Mouse (Mus musculus): ENCODE results near the gene Zscan25. TPM values are rescaled to one million over a fixed set of nuclear protein-coding genes. Genes with fewer than 3 reads are reported as not detected.

The Zscan25 gene
- polyA plus RNA-seq (2015; fragmentation: Nextera tagmentation; extraction: Ambion mirVana): 0.30 and 0.46 TPM in 2 replicates

GRCm38 (mm10) chr5:145280371-145281143, at the start of gene Zscan25:
TSS of gene Zscan25 (plus strand) at chr5:145280500.

DNA sequence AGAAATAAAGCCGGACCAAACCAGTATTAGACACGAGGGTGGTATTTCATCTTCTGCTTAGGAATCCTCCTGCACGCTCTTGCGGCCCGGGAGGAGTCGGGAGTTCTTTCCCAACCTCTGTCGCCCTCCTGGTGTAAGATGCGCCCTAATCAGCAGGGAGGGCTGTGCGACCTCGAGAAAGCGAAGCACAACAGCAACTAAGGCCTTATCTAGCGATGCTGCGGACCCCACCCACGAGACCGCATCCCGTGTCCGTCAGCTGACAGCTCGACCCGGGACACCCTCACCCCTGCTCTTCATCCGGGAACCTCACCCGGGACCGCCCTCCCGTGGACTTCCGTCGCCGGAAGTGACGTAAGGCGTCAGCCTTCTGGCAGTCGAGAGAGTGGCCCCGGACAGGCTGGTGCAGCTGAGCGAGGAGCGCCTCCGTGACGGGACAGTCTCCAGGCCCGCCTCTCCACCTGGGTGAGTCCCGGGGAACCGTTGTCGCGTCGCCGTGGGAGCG, 48.9 kb upstream of the Zscan25 start, which contains the start of gene Zfp655:
Gene Zfp655 (plus strand): TSS at position 349 of the 505 bp plus-strand sequence.

Other genes starting within 250 kb of the Zscan25 start
- gene Gm4871, start 247.7 kb upstream of the Zscan25 start, polyA plus RNA-seq (2015; fragmentation: Nextera tagmentation; extraction: Ambion mirVana): not detected in 2 replicates
- gene 1700018F24Rik, start 237.5 kb upstream of the Zscan25 start, polyA plus RNA-seq (2015; fragmentation: Nextera tagmentation; extraction: Ambion mirVana): not detected in 2 replicates
- gene Arpc1a, start 196.7 kb upstream of the Zscan25 start, polyA plus RNA-seq (2015; fragmentation: Nextera tagmentation; extraction: Ambion mirVana): 79.3 and 80.8 TPM in 2 replicates
- gene Kpna7, start 196.5 kb upstream of the Zscan25 start, polyA plus RNA-seq (2015; fragmentation: Nextera tagmentation; extraction: Ambion mirVana): not detected in 2 replicates
- gene Arpc1b, start 166.3 kb upstream of the Zscan25 start, polyA plus RNA-seq (2015; fragmentation: Nextera tagmentation; extraction: Ambion mirVana): 274 and 374 TPM in 2 replicates
- gene Pdap1, start 140.3 kb upstream of the Zscan25 start, polyA plus RNA-seq (2015; fragmentation: Nextera tagmentation; extraction: Ambion mirVana): 69.3 and 76.8 TPM in 2 replicates
- gene Bud31, start 140.1 kb upstream of the Zscan25 start, polyA plus RNA-seq (2015; fragmentation: Nextera tagmentation; extraction: Ambion mirVana): 146 and 156 TPM in 2 replicates
- 7.5 and 8.8 TPM in 2 replicates for gene Ptcd1, start 113.4 kb upstream of the Zscan25 start, polyA plus RNA-seq (2015; fragmentation: Nextera tagmentation; extraction: Ambion mirVana)
- gene Cpsf4, start 113.3 kb upstream of the Zscan25 start, polyA plus RNA-seq (2015; fragmentation: Nextera tagmentation; extraction: Ambion mirVana): 33.3 and 37.0 TPM in 2 replicates
- gene Atp5j2, start 88.4 kb upstream of the Zscan25 start, polyA plus RNA-seq (2015; fragmentation: Nextera tagmentation; extraction: Ambion mirVana): 350 and 356 TPM in 2 replicates
- gene Zkscan14, start 78.6 kb upstream of the Zscan25 start, polyA plus RNA-seq (2015; fragmentation: Nextera tagmentation; extraction: Ambion mirVana): 8.8 and 8.9 TPM in 2 replicates
- 3.9 and 4.1 TPM in 2 replicates for gene Zkscan5, start 75.9 kb upstream of the Zscan25 start, polyA plus RNA-seq (2015; fragmentation: Nextera tagmentation; extraction: Ambion mirVana)
- gene Zfp655, start 48.8 kb upstream of the Zscan25 start, polyA plus RNA-seq (2015; fragmentation: Nextera tagmentation; extraction: Ambion mirVana): 18.8 and 19.9 TPM in 2 replicates
- not detected in 2 replicates for gene Cyp3a57, start 64.8 kb downstream of the Zscan25 start, polyA plus RNA-seq (2015; fragmentation: Nextera tagmentation; extraction: Ambion mirVana)
- gene Cyp3a16, start 189.2 kb downstream of the Zscan25 start, polyA plus RNA-seq (2015; fragmentation: Nextera tagmentation; extraction: Ambion mirVana): not detected in 2 replicates